Mouse (Mus musculus): Measurements from ENCODE around the gene Nr6a1. TPM values are rescaled to one million over a fixed set of nuclear protein-coding genes. Genes with fewer than 3 reads are reported as not detected.

Nr6a1 gene
- polyA plus RNA-seq, 2 experiments, result 0.90 to 1.2 TPM

GRCm38 (mm10) chr2:38723378-38723777, 204.1 kb downstream of the Nr6a1 start:
- no peaks in the 10 kb centered on the region for H3K36me3 ChIP-seq (replicated peaks; ENCODE audit: control insufficient read depth, insufficient read depth, low read depth)
- H3K4me2 ChIP-seq (ENCODE audit: low read depth), result no peak overlapping the region
- H3K27ac ChIP-seq, result no peak overlapping the region
- no peak for DNase-seq (ENCODE audit: low read depth in 3 of 3, low spot score in 3 of 3)
- no peak for TF ChIP-seq CTCF (IDR thresholded peaks at IDR 0.05; ENCODE audit: low read depth)
- no peak for TF ChIP-seq EP300 (IDR thresholded peaks at IDR 0.05; ENCODE audit: low read depth)
- no peak overlapping the region for H3K4me3 ChIP-seq (ENCODE audit: insufficient read depth in 1 of 2, low read depth in 2 of 2, low read length in 2 of 2)
- no peaks in the 10 kb centered on the region for H3K27me3 ChIP-seq (ENCODE audit: control insufficient read depth, insufficient read depth, low read length)
- no peak overlapping the region for H3K9ac ChIP-seq (replicated peaks)
- 62% methylated on average over 4 of the region's 4 CpGs for WGBS (ENCODE audit: insufficient replicate concordance)
- no peak for ATAC-seq (ENCODE audit: insufficient read depth)
- peaks cover 7% of the 10 kb centered on the region in 2 experiments for H3K4me1 ChIP-seq (replicated peaks; ENCODE audit: control insufficient read depth in 2 of 2, insufficient read depth in 2 of 2, low read length in 1 of 2)
- H3K9me3 ChIP-seq (ENCODE audit: control insufficient read depth, low read length), result no peaks in the 10 kb centered on the region

- DNase-seq (ENCODE audit: low read depth in 3 of 3, low spot score in 3 of 3) (no peak), ATAC-seq (ENCODE audit: insufficient read depth) (no peak)
- Histone ChIP-seq H3K27ac (no peak overlapping the region), H3K36me3 (replicated peaks; ENCODE audit: control insufficient read depth, insufficient read depth, low read depth) (no peaks in the 10 kb centered on the region), H3K9me3 (ENCODE audit: control insufficient read depth, low read length) (no peaks in the 10 kb centered on the region), H3K4me1 (replicated peaks; ENCODE audit: control insufficient read depth in 2 of 2, insufficient read depth in 2 of 2, low read length in 1 of 2) (peaks cover 7 to 13% of the 10 kb centered on the region in 2 experiments), H3K27me3 (ENCODE audit: control insufficient read depth, insufficient read depth, low read length) (no peaks in the 10 kb centered on the region), H3K4me2 (ENCODE audit: low read depth) (no peak overlapping the region), H3K9ac (replicated peaks) (no peak overlapping the region), H3K4me3 (ENCODE audit: insufficient read depth in 1 of 2, low read depth in 2 of 2, low read length in 2 of 2) (no peak overlapping the region)
- TF ChIP-seq CTCF (IDR thresholded peaks at IDR 0.05; ENCODE audit: low read depth), result no peak
- no peak for TF ChIP-seq EP300 (IDR thresholded peaks at IDR 0.05; ENCODE audit: low read depth)
- 32% methylated on average over 4 of the region's 4 CpGs for whole genome bisulfite sequencing (ENCODE audit: insufficient replicate concordance)
Observed at GRCm38 (mm10) chr2:38722076-38722475, 205.4 kb downstream of the Nr6a1 start.

GRCm38 (mm10) chr2:38720661-38721060, 206.8 kb downstream of the Nr6a1 start:
- DNase-seq (ENCODE audit: low read depth in 3 of 3, low spot score in 3 of 3) (no peak), ATAC-seq (ENCODE audit: insufficient read depth) (no peak)
- TF ChIP-seq EP300 (IDR thresholded peaks at IDR 0.05; ENCODE audit: low read depth) (no peak), CTCF (IDR thresholded peaks at IDR 0.05; ENCODE audit: low read depth) (no peak)
- no peak overlapping the region for H3K9ac ChIP-seq (replicated peaks)
- H3K4me1 ChIP-seq (replicated peaks; ENCODE audit: control insufficient read depth in 2 of 2, insufficient read depth in 2 of 2, low read length in 1 of 2), result peaks cover 7 to 13% of the 10 kb centered on the region in 2 experiments
- H3K27ac ChIP-seq, result no peak overlapping the region
- H3K9me3 ChIP-seq (ENCODE audit: control insufficient read depth, low read length), result no peaks in the 10 kb centered on the region
- no peak overlapping the region for H3K4me2 ChIP-seq (ENCODE audit: low read depth)
- H3K27me3 ChIP-seq (ENCODE audit: control insufficient read depth, insufficient read depth, low read length), result no peaks in the 10 kb centered on the region
- no peaks in the 10 kb centered on the region for H3K36me3 ChIP-seq (replicated peaks; ENCODE audit: control insufficient read depth, insufficient read depth, low read depth)
- H3K4me3 ChIP-seq (ENCODE audit: insufficient read depth in 1 of 2, low read depth in 2 of 2, low read length in 2 of 2), result no peak overlapping the region
- 75% methylated on average over 2 of the region's 2 CpGs for WGBS (ENCODE audit: insufficient replicate concordance)

- TF ChIP-seq CTCF (IDR thresholded peaks at IDR 0.05; ENCODE audit: low read depth) (no peak), EP300 (IDR thresholded peaks at IDR 0.05; ENCODE audit: low read depth) (no peak)
- Histone ChIP-seq H3K4me2 (ENCODE audit: low read depth) (no peak overlapping the region; the same call in 1 of the 2 replicates), H3K4me1 (replicated peaks; ENCODE audit: control insufficient read depth in 2 of 2, insufficient read depth in 2 of 2, low read length in 1 of 2) (peaks cover 7 to 13% of the 10 kb centered on the region in 2 experiments), H3K27me3 (ENCODE audit: control insufficient read depth, insufficient read depth, low read length) (no peaks in the 10 kb centered on the region), H3K36me3 (replicated peaks; ENCODE audit: control insufficient read depth, insufficient read depth, low read depth) (no peaks in the 10 kb centered on the region), H3K27ac (no peak overlapping the region), H3K4me3 (ENCODE audit: insufficient read depth in 1 of 2, low read depth in 2 of 2, low read length in 2 of 2) (no peak overlapping the region), H3K9me3 (ENCODE audit: control insufficient read depth, low read length) (no peaks in the 10 kb centered on the region), H3K9ac (replicated peaks) (no peak overlapping the region)
- 8% methylated on average over 6 of the region's 6 CpGs for WGBS (ENCODE audit: insufficient replicate concordance)
- no peak for DNase-seq (ENCODE audit: low read depth in 3 of 3, low spot score in 3 of 3)
- peak; percentile 50; the same call in 1 of the 2 replicates for ATAC-seq (ENCODE audit: insufficient read depth)
Observed at GRCm38 (mm10) chr2:38719354-38719753, 208.1 kb downstream of the Nr6a1 start.

GRCm38 (mm10) chr2:38718676-38719075, 208.8 kb downstream of the Nr6a1 start:
- no peak overlapping the region for H3K4me3 ChIP-seq (ENCODE audit: insufficient read depth in 1 of 2, low read depth in 2 of 2, low read length in 2 of 2)
- DNase-seq (ENCODE audit: low read depth in 3 of 3, low spot score in 3 of 3) (no peak), ATAC-seq (ENCODE audit: insufficient read depth) (peak; percentile 67; the same call in 1 of the 2 replicates)
- no peaks in the 10 kb centered on the region for H3K27me3 ChIP-seq (ENCODE audit: control insufficient read depth, insufficient read depth, low read length)
- TF ChIP-seq CTCF (IDR thresholded peaks at IDR 0.05; ENCODE audit: low read depth) (no peak), EP300 (IDR thresholded peaks at IDR 0.05; ENCODE audit: low read depth) (no peak)
- no peak overlapping the region for H3K4me2 ChIP-seq (ENCODE audit: low read depth)
- no peak overlapping the region for H3K9ac ChIP-seq (replicated peaks)
- no peak overlapping the region for H3K27ac ChIP-seq
- H3K4me1 ChIP-seq (replicated peaks; ENCODE audit: control insufficient read depth in 2 of 2, insufficient read depth in 2 of 2, low read length in 1 of 2), result peaks cover 7 to 13% of the 10 kb centered on the region in 2 experiments
- H3K9me3 ChIP-seq (ENCODE audit: control insufficient read depth, low read length), result no peaks in the 10 kb centered on the region
- H3K36me3 ChIP-seq (replicated peaks; ENCODE audit: control insufficient read depth, insufficient read depth, low read depth), result no peaks in the 10 kb centered on the region
- 9% methylated on average over 8 of the region's 8 CpGs for WGBS (ENCODE audit: insufficient replicate concordance)
